Mouse (Mus musculus): Measurements from ENCODE around the gene Cfap77.

DNA sequence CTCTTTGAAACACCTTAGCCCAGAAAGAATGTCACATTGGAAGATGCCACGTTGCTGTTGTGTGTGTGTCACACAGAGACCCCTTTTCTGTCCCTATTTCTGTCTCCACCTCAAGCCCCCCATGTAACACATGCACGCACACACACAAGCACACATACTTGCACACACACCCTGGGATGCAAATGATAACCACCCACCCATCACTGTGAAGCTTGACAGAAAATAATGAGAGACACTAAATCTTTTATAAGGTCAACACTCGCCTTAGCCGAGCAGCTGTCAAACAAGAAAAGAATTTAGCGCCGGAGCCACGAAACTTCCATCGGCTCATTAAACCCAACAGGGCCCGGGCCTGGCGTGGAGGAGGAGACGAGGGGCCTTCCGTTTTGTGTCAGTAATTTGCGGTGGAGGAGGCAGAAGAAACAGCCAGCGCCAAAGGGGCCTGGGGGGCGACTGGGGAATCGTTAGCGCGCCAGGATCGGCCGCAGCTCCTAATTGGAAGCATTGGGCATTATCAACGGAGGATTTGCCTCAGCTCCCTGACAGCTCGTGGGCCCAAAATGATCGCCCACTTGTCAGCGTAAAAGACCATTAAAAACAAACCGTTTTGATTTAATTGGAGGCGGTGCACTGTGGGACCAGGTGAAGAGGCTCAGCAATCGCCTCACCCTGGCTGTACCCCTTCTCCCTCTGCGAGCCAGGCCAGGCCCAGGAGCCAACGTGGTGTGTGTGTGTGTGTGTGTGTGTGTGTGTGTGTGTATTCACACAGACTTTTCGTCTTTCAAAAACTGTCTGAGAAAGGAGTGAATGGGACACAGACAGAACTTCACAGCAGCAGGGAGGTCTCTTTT is 111.0 kb downstream of the Cfap77 start:
- TF ChIP-seq CTCF (conservative IDR thresholded peaks at IDR 0.05; ENCODE audit: insufficient read depth, insufficient read length, low read depth, low read length) (no peak), POLR2A (IDR thresholded peaks at IDR 0.05; ENCODE audit: low read depth, low read length) (no peak)

Measured in kidney, adult 2 months (tissue).